Mouse (Mus musculus): ENCODE data around the gene Fam110c. TPM values are rescaled to one million over a fixed set of nuclear protein-coding genes. Genes with fewer than 3 reads are reported as not detected.

Gene Fam110c
- polyA plus RNA-seq, 1 experiment from 2014 or later = not detected

GRCm38 (mm10) chr12:31077020-31077419, 3.4 kb downstream of the Fam110c start:
- ATAC-seq (ENCODE audit: low FRiP score) (no peak), DNase-seq (ENCODE audit: low spot score) (no peak)
- 79% methylated on average over 7 of the region's 7 CpGs for WGBS
- Histone ChIP-seq H3K4me1 (replicated peaks; ENCODE audit: control insufficient read depth, insufficient read depth, low read length) (peaks cover 16% of the 10 kb centered on the region), H3K4me2 (replicated peaks) (no peak overlapping the region), H3K9me3 (ENCODE audit: control insufficient read depth, low read length) (no peaks in the 10 kb centered on the region), H3K4me3 (replicated peaks; ENCODE audit: low read length) (no peak overlapping the region), H3K27ac (no peak overlapping the region), H3K27me3 (ENCODE audit: control insufficient read depth, insufficient read depth, low read length) (peaks cover 48% of the 10 kb centered on the region), H3K36me3 (replicated peaks; ENCODE audit: control insufficient read depth, insufficient read depth) (no peaks in the 10 kb centered on the region), H3K9ac (no peak overlapping the region)

- ATAC-seq (ENCODE audit: low FRiP score) (no peak), DNase-seq (ENCODE audit: low spot score) (no peak)
- Histone ChIP-seq H3K27me3 (ENCODE audit: control insufficient read depth, insufficient read depth, low read length) (peaks cover 38% of the 10 kb centered on the region), H3K9me3 (ENCODE audit: control insufficient read depth, low read length) (no peaks in the 10 kb centered on the region), H3K4me3 (replicated peaks; ENCODE audit: low read length) (no peak overlapping the region), H3K9ac (no peak overlapping the region), H3K36me3 (replicated peaks; ENCODE audit: control insufficient read depth, insufficient read depth) (no peaks in the 10 kb centered on the region), H3K27ac (no peak overlapping the region), H3K4me2 (replicated peaks) (no peak overlapping the region), H3K4me1 (replicated peaks; ENCODE audit: control insufficient read depth, insufficient read depth, low read length) (peaks cover 16% of the 10 kb centered on the region)
- 59% methylated on average over 4 of the region's 4 CpGs for WGBS
Measured at GRCm38 (mm10) chr12:31078030-31078429, 4.4 kb downstream of the Fam110c start.

GRCm38 (mm10) chr12:31080352-31080751, 6.7 kb downstream of the Fam110c start:
- no peak for ATAC-seq (ENCODE audit: low FRiP score)
- peaks cover 2% of the 10 kb centered on the region; the same call in 1 of the 2 replicates for H3K4me1 ChIP-seq (replicated peaks; ENCODE audit: control insufficient read depth, insufficient read depth, low read length)
- no peaks in the 10 kb centered on the region for H3K9me3 ChIP-seq (ENCODE audit: control insufficient read depth, low read length)
- H3K27ac ChIP-seq = no peak overlapping the region
- no peaks in the 10 kb centered on the region for H3K36me3 ChIP-seq (replicated peaks; ENCODE audit: control insufficient read depth, insufficient read depth)
- H3K27me3 ChIP-seq (ENCODE audit: control insufficient read depth, insufficient read depth, low read length) = peaks cover 19% of the 10 kb centered on the region
- no peak overlapping the region for H3K9ac ChIP-seq
- 70% methylated on average over 6 of the region's 6 CpGs for WGBS
- H3K4me3 ChIP-seq (replicated peaks; ENCODE audit: low read length) = no peak overlapping the region
- DNase-seq (ENCODE audit: low spot score) = no peak
- no peak overlapping the region for H3K4me2 ChIP-seq (replicated peaks)

DNA sequence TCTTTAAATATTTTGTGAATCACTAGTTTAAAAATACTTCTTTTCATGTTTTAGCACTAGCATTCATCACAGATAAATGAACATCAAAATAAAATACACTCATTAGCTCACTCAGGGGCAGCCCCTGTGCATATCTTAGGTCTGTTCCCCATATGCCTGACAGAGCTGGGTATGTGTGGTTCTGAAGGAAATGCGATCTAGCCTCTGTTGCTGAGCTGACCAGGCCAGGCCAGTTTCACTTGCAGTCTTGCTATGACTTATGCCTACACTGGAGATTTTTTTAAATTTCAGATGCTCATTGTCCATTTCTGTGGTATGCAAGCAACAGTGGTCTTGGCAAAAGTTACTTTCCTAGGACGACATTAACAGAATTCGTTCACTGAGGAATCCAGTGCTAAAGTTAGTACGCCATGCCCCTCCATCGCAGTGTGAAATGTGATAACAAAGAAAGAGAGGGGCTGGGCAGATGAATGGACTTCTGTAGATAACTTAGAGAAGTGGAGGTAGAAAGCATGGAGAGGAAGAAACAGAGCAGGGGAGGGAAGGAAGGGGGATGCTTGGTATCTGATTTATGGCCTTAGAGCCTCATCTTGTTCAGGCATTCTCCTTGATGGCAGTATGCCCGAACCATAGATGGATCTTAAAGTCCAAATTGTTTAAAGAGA, 7.4 kb downstream of the Fam110c start:
- Histone ChIP-seq H3K4me1 (replicated peaks; ENCODE audit: control insufficient read depth, insufficient read depth, low read length) (no peaks in the 10 kb centered on the region), H3K4me3 (replicated peaks; ENCODE audit: low read length) (no peak overlapping the region), H3K27ac (no peak overlapping the region), H3K9ac (no peak overlapping the region), H3K27me3 (ENCODE audit: control insufficient read depth, insufficient read depth, low read length) (peaks cover 12% of the 10 kb centered on the region), H3K9me3 (ENCODE audit: control insufficient read depth, low read length) (no peaks in the 10 kb centered on the region), H3K36me3 (replicated peaks; ENCODE audit: control insufficient read depth, insufficient read depth) (no peaks in the 10 kb centered on the region), H3K4me2 (replicated peaks) (no peak overlapping the region)
- WGBS = 90% methylated on average over 6 of the region's 6 CpGs
- DNase-seq (ENCODE audit: low spot score) = no peak
- ATAC-seq (ENCODE audit: low FRiP score) = no peak

DNA sequence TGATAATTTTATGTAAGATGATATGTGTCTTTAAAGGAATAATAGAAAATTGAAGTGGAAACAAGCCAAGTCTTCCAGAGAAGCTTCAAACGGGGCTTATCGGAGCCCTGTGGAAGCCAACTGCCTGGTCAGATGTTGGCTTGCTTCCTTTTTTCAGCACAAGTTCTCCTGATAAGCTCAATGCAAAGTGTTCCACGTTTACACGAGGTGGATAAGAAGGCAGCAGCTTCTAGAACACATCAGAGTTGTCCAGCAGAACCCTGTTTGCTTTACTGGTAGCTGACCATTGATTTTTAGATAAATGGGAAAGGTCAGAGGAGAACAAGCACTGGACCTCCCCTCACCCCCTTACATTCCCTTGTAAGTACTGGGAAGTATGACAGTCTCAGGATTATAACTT, 9.3 kb downstream of the Fam110c start:
- WGBS = 86% methylated on average over 4 of the region's 4 CpGs
- Histone ChIP-seq H3K36me3 (replicated peaks; ENCODE audit: control insufficient read depth, insufficient read depth) (no peaks in the 10 kb centered on the region), H3K27ac (no peak overlapping the region), H3K9ac (no peak overlapping the region), H3K4me2 (replicated peaks) (no peak overlapping the region), H3K9me3 (ENCODE audit: control insufficient read depth, low read length) (no peaks in the 10 kb centered on the region), H3K27me3 (ENCODE audit: control insufficient read depth, insufficient read depth, low read length) (peaks cover 2% of the 10 kb centered on the region; the same call in 1 of the 2 replicates), H3K4me3 (replicated peaks; ENCODE audit: low read length) (no peak overlapping the region), H3K4me1 (replicated peaks; ENCODE audit: control insufficient read depth, insufficient read depth, low read length) (no peaks in the 10 kb centered on the region)
- DNase-seq (ENCODE audit: low spot score) (no peak), ATAC-seq (ENCODE audit: low FRiP score) (no peak)

DNA sequence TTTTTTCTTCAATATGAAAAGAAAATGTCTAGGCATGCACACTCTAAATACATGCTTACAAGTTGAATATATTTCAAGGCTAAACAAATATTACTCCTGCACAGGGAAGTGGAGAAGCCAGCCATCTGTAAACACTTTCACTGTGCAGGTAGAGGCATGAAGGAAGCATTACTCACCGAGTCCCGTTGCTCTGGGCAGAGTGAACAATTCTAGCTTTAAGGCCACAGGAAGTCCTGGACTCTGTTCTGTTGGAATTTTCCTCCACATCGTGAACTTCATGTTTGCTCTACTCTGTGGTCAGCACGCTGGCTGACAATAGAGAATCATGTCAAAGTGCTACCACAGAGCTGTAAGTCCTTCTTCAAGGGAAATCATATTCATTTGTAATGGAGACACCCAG, 9.7 kb downstream of the Fam110c start:
- Histone ChIP-seq H3K4me1 (replicated peaks; ENCODE audit: control insufficient read depth, insufficient read depth, low read length) (no peaks in the 10 kb centered on the region), H3K9ac (no peak overlapping the region), H3K4me2 (replicated peaks) (no peak overlapping the region), H3K4me3 (replicated peaks; ENCODE audit: low read length) (no peak overlapping the region), H3K27ac (no peak overlapping the region), H3K27me3 (ENCODE audit: control insufficient read depth, insufficient read depth, low read length) (no peaks in the 10 kb centered on the region), H3K9me3 (ENCODE audit: control insufficient read depth, low read length) (no peaks in the 10 kb centered on the region), H3K36me3 (replicated peaks; ENCODE audit: control insufficient read depth, insufficient read depth) (no peaks in the 10 kb centered on the region)
- DNase-seq (ENCODE audit: low spot score) = no peak
- ATAC-seq (ENCODE audit: low FRiP score) = no peak
- 90% methylated on average over 4 of the region's 4 CpGs for whole genome bisulfite sequencing

DNA sequence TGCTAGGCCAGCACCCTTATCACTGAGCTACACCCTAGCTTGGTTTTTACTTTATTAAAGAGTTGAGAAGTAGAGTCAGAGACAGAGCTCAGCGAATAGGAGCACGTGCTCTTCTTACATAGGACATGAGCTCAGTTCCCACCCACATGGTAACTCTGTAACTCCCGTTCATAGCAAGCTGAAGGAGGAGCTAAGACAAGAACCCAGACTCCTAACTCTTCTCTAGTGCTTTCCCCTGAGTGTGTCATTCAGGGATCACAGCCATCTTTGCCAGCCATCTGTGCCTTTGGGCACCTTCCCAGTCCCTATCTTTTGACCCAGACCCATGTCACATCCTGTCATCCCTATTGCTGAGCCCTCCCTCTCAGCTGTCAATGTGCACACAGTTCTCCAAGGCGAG, 13.4 kb downstream of the Fam110c start:
- DNase-seq (ENCODE audit: low spot score) (no peak), ATAC-seq (ENCODE audit: low FRiP score) (no peak)
- Histone ChIP-seq H3K4me3 (replicated peaks; ENCODE audit: low read length) (no peak overlapping the region), H3K27ac (no peak overlapping the region), H3K4me1 (replicated peaks; ENCODE audit: control insufficient read depth, insufficient read depth, low read length) (no peaks in the 10 kb centered on the region), H3K9ac (no peak overlapping the region), H3K4me2 (replicated peaks) (no peak overlapping the region), H3K9me3 (ENCODE audit: control insufficient read depth, low read length) (no peaks in the 10 kb centered on the region), H3K36me3 (replicated peaks; ENCODE audit: control insufficient read depth, insufficient read depth) (no peaks in the 10 kb centered on the region), H3K27me3 (ENCODE audit: control insufficient read depth, insufficient read depth, low read length) (no peaks in the 10 kb centered on the region)
- WGBS = 83% methylated on average over 4 of the region's 4 CpGs

DNA sequence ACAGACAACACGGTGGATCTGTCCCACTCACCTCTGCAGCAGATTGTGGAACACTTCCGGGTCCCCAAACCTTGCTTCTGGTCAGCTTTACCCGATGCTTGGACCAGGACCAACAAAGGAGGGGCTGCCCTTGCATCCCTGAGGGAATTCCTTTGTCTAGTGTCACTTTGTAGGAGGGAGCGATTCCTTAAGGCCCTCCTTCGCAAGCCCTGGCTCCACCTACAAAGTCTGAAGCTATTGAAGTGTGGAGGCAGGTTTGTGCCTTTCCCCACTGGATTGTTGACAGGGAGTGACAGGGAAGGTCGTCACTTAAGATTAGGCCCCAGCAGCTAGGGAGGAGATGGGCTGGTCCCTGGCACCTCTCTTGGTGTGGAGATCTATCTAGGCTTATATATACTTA, 16.7 kb downstream of the Fam110c start:
- H3K4me2 ChIP-seq (replicated peaks) = no peak overlapping the region
- H3K27ac ChIP-seq = no peak overlapping the region
- no peak overlapping the region for H3K9ac ChIP-seq
- WGBS = 16% methylated on average over 6 of the region's 6 CpGs
- no peak overlapping the region for H3K4me3 ChIP-seq (replicated peaks; ENCODE audit: low read length)
- no peaks in the 10 kb centered on the region for H3K27me3 ChIP-seq (ENCODE audit: control insufficient read depth, insufficient read depth, low read length)
- ATAC-seq (ENCODE audit: low FRiP score) (no peak), DNase-seq (ENCODE audit: low spot score) (no peak)
- H3K4me1 ChIP-seq (replicated peaks; ENCODE audit: control insufficient read depth, insufficient read depth, low read length) = no peaks in the 10 kb centered on the region
- H3K9me3 ChIP-seq (ENCODE audit: control insufficient read depth, low read length) = no peaks in the 10 kb centered on the region
- no peaks in the 10 kb centered on the region for H3K36me3 ChIP-seq (replicated peaks; ENCODE audit: control insufficient read depth, insufficient read depth)

GRCm38 (mm10) chr12:31090882-31091640, 17.4 kb downstream of the Fam110c start:
- no peaks in the 10 kb centered on the region for H3K27me3 ChIP-seq (ENCODE audit: control insufficient read depth, insufficient read depth, low read length)
- no peak overlapping the region for H3K27ac ChIP-seq
- no peak overlapping the region for H3K4me3 ChIP-seq (replicated peaks; ENCODE audit: low read length)
- WGBS = 79% methylated on average over 11 of the region's 11 CpGs
- ATAC-seq (ENCODE audit: low FRiP score) (no peak), DNase-seq (ENCODE audit: low spot score) (no peak)
- no peaks in the 10 kb centered on the region for H3K36me3 ChIP-seq (replicated peaks; ENCODE audit: control insufficient read depth, insufficient read depth)
- H3K4me1 ChIP-seq (replicated peaks; ENCODE audit: control insufficient read depth, insufficient read depth, low read length) = no peaks in the 10 kb centered on the region
- no peaks in the 10 kb centered on the region for H3K9me3 ChIP-seq (ENCODE audit: control insufficient read depth, low read length)
- no peak overlapping the region for H3K4me2 ChIP-seq (replicated peaks)
- H3K9ac ChIP-seq = no peak overlapping the region

All from hindbrain, embryonic 14.5 days (tissue).